Mouse (Mus musculus) layer of hippocampus, postnatal 36 days (tissue): ENCODE results near the gene P3h1. TPM values are rescaled to one million over a fixed set of nuclear protein-coding genes. Genes with fewer than 3 reads are reported as not detected.

Source experiments
- DNase-seq, 2 experiments: peaks; one replicate each; pipeline ENCODE4 v3.0.0; 2022
- total RNA-seq, 2 experiments: library from RNA; stranded (reverse); gene quantifications; 2 replicates each; pipeline ENCODE4 v1.2.3; 2021

P3h1 gene
- total RNA-seq = 10 to 100 TPM in 1 of 2 experiments, 1 to 10 TPM in 1; 9.2 to 11.9 TPM

DNA sequence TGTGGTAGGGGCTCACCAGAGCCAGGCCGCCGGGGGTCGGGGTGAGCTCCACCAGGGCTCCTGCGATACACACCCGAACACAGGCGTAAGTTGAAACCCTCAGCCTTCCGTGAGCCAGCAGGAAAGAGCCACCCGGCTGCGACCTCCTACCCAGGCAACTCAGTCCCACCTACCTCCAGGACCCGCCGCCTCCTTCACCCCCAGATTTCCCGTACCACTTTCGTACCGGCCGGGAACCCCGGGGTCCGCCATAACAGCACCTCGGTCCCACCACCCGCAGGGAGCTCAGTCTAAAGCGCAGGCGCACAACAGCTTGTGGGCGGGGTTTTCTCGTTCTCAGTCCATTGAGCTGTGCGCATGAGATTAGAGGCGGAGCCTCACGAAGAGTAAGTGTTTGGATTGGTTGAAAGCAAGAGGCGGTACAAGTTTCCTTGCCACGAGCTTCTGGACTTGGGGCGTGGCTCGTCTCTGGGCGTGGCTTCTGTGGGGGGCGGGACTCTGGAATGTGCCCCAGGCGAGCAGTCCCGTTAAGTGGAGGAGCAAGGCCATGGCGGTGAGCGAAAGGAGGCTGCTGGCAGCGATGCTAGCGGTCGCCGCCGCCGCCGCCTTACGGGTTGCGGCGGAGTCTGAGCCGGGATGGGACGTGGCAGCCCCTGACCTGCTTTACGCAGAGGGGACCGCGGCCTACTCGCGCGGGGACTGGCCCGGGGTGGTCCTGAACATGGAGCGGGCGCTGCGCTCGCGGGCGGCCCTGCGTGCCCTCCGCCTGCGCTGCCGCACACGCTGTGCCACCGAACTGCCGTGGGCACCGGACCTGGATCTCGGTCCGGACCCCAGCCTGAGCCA is at the start of gene P3h1, which contains the start of gene AU022252:
P3h1 (plus strand) TSS at position 506 of the 846 bp plus-strand sequence.
AU022252 (minus strand) TSS at position 303 of the 846 bp plus-strand sequence.
- DNase-seq = peak; percentile 97 to 98

DNA sequence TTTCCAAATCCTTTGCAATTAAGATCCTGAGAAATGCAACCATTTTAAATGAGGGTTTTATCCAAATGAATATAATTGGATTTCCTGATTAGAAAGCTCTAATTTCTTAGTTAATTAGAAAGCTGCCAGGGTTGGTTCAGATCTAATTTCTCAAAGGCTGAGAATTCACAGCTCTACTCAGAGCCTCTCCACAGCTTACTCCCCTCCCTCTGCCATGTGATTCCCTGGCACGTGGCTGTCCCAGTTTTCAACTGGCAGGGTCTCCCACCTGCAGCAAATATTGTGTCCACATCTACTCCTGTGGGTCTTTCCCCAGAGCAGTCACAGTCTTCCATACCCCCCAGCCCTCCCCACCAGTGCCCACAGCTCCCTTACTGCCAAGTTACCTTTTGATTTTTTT is 49.2 kb upstream of the P3h1 start:
- no peak for DNase-seq

DNA sequence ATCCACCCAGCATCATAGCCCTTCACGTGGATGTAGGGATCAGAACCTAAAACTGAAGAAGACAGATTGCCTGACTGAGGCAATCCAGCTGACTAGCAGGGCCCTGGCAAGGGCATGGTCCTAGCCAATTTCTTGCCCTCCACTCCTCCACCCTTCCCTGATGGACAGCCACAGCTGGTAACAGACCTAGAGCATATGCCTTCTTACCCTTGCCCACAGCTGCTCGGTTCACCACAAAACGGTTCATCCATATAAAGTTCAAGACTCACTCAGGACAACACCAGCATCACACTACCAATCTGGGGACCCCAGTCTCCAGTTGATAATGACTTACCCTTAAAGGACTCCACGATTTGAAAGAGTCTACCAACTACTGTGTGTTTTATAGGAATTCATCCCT is 46.9 kb upstream of the P3h1 start:
- DNase-seq = no peak

DNA sequence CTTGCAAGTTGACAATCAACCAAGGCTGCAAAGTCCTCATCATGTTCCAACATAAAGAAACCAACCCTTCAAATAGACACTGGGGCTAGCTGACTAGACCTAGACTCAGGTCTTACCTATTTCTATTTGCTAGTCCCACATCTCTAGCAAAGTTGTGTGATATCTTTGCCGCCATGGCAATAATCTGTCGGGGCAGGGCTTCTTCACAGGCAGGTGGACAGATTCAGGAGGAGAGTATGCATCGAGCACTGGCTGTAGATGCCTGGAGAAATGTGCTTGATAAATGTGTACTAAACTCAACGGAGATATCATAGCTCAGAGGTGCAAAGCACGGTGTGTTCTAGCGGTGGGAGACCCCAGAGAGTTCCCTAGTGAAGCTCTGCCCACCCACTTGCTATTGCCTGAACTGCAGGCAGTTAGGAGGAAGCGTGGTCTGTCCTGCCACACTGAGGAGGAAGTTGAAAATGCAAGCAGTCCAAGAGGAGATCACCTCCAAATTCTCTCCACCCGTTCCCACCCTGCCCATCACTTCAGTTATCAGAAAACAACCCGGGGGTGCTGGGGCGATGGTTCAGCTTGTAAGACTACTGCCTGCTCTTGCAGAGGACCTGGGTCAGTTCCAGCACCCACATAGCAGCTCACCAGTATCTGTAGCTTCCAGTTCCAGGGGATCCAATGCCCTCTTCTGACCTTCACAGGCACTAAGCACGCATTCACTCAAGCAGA is 44.5 kb upstream of the P3h1 start:
- no peak for DNase-seq

DNA sequence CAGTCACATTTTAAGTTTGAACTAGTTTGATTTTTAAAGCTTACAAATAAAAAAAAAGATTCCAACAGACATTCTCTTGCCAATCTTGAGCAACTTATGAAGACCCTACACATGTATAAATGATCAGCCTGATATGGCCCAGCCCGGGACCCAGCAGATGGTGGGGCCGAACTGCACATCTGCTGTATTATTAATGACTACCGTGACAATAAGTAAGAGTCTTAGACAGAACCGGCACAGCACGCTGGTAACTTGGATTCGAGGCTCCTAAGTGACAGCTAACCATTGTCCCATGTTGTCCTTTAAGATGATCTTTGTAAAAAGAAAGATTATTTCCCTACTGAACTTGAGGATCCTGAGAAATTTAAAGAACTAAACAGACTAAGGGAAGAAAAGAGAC is 43.3 kb upstream of the P3h1 start:
- no peak for DNase-seq

DNA sequence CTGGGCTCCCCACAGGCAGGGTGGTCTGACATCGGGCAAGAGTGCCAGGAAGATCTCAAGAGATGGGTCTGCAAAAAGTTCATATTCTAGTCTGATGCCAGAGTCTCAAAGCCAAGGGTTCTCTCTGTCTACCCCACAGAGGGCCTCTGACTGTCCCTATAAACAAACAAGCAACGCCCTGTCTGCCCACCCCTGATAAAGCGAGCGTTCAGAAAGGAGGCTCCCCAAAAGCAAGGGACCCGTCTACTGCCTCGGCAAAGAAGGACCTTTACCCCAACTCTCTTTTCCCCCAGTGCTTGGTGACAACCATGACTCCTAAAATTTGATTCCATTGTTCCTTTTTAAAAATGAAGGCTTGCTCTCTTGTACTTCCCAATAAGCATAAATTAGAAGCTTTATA is 42.9 kb upstream of the P3h1 start, which contains the start of gene Ermap:
Ermap (minus strand) TSS at position 148 of the 400 bp plus-strand sequence.
- DNase-seq = no peak

DNA sequence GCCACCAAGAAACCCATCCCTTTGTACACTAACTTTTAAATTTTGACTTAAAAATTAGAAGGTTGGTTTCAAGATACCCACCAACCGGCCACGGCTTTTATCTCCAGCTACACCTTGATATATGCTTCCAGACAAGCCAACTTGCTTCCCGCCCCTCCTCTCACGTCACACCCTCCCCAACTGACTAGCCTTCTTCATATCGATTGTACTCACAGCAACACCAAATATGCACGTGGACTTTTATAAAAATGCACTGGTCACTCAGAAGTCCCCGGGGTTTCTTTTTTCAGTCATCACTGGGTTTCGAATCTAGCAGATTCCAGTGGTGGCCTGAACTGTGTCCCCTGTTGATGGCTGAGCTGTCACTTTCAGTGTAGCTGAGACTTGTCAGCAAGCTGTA is 42.1 kb upstream of the P3h1 start:
- no peak for DNase-seq

DNA sequence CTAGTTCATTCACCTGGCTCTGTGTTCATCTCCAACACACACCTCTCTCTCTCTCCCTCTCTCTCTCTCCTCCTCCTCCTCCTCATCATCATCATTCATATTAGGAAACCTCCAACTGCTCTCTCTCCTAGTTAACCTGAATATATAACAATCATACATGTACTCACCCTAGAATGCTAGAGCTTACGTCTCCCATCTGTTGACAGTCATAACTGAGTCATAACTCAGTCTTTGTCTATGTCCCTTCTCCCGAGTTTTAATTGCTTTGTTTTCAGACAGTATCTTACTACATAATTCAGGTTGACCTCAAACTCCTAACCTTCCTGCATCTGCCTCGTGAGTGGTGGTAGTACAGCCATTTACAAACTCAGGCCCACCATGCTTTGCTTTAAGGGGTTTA is 41.4 kb upstream of the P3h1 start:
- DNase-seq = no peak

DNA sequence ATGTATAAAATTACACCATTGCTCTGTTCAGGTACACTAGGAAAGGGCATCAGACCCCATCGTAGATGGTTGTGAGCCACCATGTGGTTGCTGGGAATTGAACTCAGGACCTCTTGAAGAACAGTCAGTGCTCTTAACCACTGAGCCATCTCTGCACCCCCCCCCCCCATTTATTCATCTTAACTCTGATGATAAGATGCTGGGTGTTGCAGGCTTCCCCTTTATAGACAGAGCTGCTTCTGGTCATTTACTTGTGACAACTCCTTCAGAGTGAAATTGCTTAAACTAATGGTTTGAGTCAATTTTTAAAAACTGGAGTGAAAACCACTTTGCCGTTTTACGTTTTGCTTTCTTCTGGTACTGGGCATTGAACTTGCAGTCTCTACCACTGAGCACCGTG is 40.0 kb upstream of the P3h1 start:
- DNase-seq = no peak

DNA sequence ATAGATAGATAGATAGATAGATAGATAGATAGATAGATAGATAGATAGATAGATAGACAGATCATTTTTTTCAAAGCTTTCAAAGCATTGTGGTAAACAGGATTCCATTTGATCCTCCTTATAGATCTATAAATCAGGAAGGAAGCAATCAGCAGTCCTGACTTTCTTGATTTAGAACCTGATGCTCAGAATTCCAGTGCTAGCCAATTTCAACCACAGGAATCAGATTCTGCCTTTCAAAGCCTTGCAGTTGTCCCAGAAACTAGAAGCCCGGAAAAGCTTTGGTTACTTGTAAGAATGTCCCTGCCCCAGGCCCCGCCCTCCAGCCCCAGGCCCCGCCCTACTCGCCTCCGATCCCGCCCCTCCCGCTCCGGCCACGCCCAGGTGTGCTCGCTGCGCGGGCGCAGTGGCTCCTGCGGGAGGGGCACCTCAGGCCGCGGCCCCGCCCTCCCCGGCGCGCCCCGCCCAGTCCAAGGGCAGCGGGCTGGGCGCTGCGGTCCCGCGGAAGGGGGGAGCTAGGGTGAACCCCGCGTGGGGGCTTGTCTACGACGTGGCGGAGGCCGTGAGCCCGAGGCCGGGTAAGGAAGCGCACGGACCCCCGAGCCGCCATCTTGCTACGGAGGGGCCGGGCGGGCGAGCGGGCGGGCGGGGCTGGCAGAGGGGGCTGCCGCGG is 37.7 kb upstream of the P3h1 start, which contains the start of gene Svbp:
Svbp (plus strand) TSS at position 398 of the 673 bp plus-strand sequence.
- peak; percentile 79 to 82 for DNase-seq

DNA sequence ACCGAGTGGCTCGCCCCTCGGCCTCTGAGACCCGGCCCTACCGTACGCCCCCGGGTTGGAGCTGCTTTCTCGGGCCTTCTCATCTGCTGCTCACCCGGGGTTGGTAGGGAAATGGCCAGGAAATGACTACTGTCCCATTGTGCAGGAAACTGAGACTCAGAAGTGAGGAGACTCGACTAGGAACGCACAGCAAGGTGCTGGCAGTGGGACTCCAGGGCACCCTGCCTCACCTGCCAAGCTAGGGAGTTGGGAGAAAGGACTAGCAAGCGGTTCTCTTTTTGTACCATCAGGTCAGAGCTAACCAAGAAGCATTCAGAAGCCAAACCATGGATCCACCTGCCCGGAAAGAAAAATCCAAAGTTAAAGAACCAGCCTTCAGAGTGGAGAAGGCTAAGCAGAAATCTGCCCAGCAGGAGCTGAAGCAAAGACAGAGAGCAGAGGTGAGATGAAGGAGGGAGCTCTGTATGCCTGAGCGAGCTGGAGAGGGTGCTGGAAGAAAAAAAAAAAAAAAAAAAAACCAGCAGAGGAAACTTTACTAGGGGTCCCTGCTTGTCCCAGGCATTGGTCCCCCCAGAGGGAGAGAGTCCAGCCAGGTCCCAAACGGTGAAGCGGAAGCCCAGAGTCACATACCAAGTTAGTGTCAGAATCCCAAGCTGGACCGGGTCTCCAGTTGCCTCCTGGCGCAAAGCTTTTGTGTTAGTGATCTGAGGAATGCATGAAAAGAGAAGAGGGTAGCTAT is 37.0 kb upstream of the P3h1 start:
- no peak for DNase-seq

DNA sequence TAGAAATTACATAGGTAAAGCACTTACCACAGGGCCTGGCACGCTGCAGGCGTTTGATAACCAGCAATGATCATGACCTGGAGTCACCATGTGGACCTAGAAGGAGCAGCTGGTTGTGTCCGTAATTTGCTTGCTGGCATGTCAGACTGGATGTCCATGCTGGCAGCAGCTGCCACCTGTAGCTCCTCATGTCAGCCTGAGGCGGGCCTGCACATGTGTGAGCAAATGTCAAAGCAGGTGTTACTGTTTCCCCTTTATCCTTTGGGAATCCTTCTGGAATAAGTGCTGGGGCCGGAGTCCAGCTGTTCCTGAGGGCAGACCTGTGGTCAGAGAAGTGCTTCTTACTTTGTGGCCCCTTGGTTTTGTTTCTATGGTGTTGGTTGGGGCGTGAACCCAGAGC is 34.6 kb upstream of the P3h1 start:
- DNase-seq = no peak

DNA sequence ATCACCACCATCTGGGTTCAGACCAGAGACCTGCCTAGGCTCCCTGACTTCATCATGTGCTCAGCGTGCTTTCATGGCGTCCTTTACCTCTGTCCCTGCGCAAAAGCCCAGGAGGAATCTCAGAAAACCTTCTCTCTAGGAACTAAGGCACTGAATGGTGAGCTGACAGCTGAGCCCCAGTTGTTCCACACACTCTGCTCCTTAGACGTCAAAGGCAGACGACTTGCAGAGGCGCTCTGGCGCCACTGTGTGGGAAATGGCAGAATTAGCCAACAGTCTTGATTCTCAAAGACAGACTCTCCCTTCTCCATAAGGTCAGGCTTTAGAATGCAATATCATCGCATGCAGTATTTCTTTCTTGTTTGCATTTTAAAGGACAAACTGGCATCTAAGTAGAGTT is 28.0 kb upstream of the P3h1 start:
- peak; percentile 37 to 52 for DNase-seq

DNA sequence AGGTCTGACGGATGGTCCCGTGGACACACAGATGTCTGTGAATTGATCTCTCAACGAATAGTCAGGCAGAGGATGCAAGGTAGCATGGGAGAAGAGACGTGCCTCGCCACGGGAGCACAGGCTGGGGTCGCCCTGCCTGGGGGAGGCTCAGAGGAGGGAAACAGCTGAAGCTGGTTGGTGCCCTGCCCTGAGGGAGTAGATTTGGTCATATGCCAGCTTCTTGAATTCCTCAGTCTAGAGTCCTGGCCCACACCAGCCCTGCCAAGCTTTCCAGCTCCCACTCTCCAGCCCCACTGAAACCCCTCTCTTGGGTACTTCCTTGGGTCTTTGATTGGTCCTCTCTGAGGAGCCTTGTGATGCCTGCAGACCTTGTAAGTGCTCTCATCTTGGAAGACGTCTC is 16.0 kb upstream of the P3h1 start:
- no peak for DNase-seq

DNA sequence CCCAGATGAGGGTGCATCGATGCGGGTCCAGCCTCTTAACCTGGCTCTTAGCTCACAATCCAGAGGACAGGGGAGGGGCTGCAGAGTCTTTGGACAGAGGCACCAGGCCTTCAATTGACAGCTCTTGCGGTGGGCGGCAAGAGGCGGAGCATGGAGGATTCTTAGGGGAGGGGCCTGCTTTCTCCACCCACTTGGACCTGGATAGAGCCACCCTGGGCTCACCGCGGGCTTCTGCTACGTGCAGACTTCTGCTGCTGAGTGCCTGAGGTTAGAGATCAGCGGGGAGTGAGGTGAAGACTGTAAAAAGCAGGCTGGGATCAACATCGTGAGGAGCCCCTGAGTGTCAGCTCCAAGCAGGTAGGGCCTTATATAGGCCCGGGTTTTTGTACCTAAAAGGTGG is 14.5 kb upstream of the P3h1 start, which contains the start of gene Tmem269:
Tmem269 (minus strand) TSS at position 49 of the 400 bp plus-strand sequence.
- no peak for DNase-seq

DNA sequence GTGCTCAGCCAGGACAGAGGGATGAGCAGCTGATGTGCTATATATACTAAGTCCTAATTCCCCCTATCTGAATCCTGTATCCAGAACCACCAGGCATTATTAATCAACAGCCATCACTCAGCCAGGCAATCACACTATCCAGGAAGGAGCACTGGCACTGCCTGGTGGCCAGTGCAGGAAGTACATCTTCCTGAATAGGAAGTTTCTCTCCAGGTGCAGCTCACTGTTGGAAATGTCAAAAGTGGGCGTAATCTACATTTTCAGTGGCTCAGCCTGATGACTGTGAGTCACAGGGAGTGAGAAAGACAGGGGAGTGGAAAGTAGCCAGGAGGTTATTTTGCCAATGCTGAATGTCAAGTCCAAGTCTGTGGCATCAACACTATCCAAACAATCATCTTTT is 9.0 kb upstream of the P3h1 start:
- DNase-seq = no peak

DNA sequence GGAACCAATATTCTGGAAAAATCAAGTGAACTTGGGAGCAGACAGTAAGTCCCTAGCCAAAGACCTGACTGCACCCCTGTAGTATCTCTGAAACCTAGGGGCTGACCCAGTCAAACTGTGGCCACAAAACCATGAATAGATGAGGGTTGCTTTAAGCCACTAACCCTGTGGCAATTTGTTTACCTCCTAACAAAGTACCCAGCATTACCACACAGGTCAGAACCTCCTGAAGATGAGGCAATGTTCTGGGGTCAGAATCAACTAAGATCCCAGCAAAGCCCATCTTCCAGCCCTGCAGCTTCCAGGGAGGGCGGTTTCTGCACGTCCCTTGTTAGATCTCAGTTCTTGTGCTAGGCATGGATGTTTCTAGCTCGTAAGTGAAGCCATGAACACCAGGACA is 8.2 kb upstream of the P3h1 start:
- DNase-seq = no peak

DNA sequence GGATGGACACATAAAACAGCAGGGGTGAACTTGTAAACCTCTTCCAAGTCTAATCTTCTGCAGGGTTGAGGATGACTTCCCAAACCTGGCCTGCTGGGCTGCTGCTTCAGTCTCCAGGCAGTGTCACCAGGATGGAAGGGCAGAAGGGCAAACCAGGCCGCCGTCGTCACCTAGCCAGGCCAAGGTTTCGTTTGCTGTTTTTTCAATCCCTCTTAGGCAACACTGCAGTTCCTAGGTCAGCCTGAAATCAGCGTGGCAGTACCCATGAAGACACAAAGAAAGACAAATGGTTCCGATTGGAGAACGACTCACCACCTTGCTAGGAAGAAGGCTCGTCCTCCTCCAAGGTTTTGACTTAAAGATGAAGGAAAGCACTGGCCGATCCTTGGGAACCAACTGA is 7.0 kb upstream of the P3h1 start:
- no peak for DNase-seq

DNA sequence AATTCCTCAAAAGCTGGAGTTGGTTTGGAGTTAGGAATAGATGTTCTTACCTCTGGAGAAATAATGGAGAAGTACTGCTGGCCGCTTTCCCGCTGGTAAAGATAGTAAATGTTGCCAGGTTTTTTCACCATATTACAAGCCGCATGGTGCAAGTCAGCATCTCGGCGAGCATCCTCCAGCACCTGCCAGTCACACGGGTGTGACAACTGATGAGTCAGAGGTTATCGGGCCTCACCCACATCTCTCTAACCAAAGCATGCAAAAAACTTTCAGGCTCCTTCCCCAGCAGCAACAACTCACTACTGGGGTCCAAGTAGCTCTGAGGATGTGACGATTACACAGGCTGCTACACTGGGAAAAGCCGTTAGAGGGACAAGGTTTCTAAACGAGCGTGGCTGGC is 6.0 kb upstream of the P3h1 start:
- no peak for DNase-seq

DNA sequence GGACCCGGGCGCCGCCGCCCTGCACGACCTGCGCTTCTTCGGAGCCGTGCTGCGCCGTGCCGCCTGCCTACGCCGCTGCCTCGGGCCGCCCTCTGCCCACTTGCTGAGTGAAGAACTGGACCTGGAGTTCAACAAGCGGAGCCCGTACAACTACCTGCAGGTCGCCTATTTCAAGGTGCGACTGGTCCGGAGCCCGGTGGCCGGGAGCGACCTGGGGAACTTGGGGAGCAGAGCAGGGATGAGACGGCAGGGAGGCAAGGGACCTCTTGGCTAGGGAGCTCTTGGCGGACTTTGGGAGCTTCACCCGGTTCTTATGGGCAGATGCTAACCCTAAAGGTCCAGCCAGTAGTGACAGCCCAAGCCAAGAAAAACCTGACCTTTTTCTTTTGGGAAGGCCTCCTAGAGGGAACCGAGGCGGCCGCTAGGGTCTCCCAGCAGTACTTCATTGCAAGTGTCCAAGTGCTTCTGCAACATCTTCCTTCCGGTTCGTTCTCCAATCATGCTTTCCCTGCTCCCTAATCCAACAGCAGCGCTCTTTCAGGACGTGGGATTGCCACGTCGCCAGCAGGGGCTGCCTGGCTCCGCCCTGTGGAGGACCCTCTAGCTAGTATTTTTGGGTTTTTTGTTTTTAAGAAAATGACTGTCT is 664 bp downstream of the P3h1 start:
- DNase-seq = peak; percentile 58 to 60

DNA sequence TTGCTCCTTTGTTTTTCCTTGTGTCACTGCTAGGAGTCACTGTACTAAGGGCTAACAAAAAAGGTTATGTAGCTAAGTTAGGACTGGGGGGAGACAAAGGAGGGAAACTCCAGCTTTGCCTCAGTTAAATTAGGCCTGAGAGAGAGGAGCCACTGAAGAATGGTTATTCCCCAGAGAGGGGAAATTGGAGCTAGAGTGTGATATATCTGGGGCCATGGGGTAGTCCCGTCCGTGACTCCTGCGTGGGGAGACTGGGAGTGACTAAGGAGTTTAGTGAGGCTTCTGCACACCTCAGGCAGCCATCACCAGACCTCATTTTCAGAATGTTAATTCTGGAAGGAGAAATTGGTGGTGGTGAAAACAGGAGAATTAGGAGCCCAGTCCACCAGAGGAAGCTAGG is 1.6 kb downstream of the P3h1 start:
- no peak for DNase-seq

DNA sequence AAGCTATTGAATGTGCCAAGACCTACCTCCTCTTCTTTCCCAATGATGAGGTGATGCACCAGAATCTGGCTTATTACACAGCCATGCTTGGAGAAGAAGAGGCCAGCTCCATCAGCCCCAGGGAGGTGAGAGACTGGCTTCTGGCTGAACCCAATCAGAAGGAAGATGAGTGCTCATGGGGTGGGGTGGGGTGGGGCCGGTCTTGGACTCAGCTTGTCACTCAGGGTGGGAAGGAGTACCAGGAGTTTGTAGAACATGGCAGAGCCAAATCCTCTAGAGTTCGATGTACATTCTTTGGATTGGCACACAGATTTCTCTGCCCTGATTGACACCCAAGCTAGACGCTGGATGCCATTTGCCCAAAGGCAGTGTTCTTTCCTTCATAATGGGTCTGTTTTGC is 5.9 kb downstream of the P3h1 start:
- DNase-seq = no peak
